Mouse (Mus musculus) hindbrain, embryonic 15.5 days (tissue): ENCODE data around the gene Epm2aip1. TPM values are rescaled to one million over a fixed set of nuclear protein-coding genes. Genes with fewer than 3 reads are reported as not detected.

Experiments
- ATAC-seq: fragments of 200-750 bp; cut with Nextera tagmentation; 2 replicates; pipeline ENCODE4 v1.8.0; 2017; ENCODE audit warnings: low read depth, moderate number of reproducible peaks, moderate TSS enrichment; ENCODE audit not compliant: low FRiP score
- H3K27ac ChIP-seq: fragments of 300-500 bp; sonication (generic); replicated peaks from 2 replicates; pipeline ENCODE4 v1.5.1; 2015; ENCODE audit warnings: mild to moderate bottlenecking, inconsistent platforms
- H3K27me3 ChIP-seq: fragments of 300-500 bp; sonication (generic); 2 replicates; pipeline ENCODE4 v1.6.1; 2015; ENCODE audit warnings: control low read depth, inconsistent platforms
- H3K36me3 ChIP-seq: fragments of 300-500 bp; sonication (generic); 2 replicates; pipeline ENCODE4 v1.6.1; 2015; ENCODE audit warnings: control low read depth, inconsistent platforms
- H3K4me1 ChIP-seq: fragments of 300-500 bp; sonication (generic); replicated peaks from 2 replicates; pipeline ENCODE4 v1.6.1; 2015; ENCODE audit warnings: control low read depth, inconsistent platforms
- H3K4me2 ChIP-seq: fragments of 300-500 bp; sonication (generic); 2 replicates; pipeline ENCODE4 v1.6.1; 2015; ENCODE audit warnings: moderate library complexity, mild to moderate bottlenecking, inconsistent platforms
- H3K4me3 ChIP-seq: fragments of 300-500 bp; sonication (generic); 2 replicates; pipeline ENCODE4 v1.5.1; 2015; ENCODE audit warnings: mild to moderate bottlenecking, inconsistent platforms
- H3K9ac ChIP-seq: fragments of 300-500 bp; sonication (generic); 2 replicates; pipeline ENCODE4 v1.6.1; 2015; ENCODE audit warnings: inconsistent platforms
- H3K9me3 ChIP-seq: fragments of 300-500 bp; sonication (generic); 2 replicates; pipeline ENCODE4 v1.6.1; 2016; ENCODE audit warnings: control low read depth, inconsistent platforms
- WGBS: fragments of 180-500 bp; shearing (Covaris S2); methylation state at CpG from one replicate; pipeline ENCODE4 v1.1.7; 2015; 5-methylcytosine and 5-hydroxymethylcytosine counted together
- polyA plus RNA-seq: library from polyadenylated mRNA; unstranded; fragments of >200 nt; fragmentation: Nextera tagmentation; extraction: Ambion mirVana; gene quantifications from 2 replicates; pipeline ENCODE4 v1.2.1, GENCODE M21; 2015

Epm2aip1 gene
- polyA plus RNA-seq, result 54.2 and 55.7 TPM in 2 replicates

GRCm38 (mm10) chr9:111271434-111272160, at the start of gene Epm2aip1, which contains the start of gene Mlh1:
Epm2aip1 (plus strand) TSS chr9:111271929.
Mlh1 (minus strand) TSS chr9:111271791.
- Histone ChIP-seq H3K4me2 (peak within 1 kb of the TSS; percentile 74), H3K27me3 (no peaks in the 10 kb centered on the region), H3K36me3 (peaks cover 9% of the 10 kb centered on the region), H3K9ac (peak within 1 kb of the TSS; percentile 91), H3K9me3 (no peaks in the 10 kb centered on the region), H3K27ac (peak within 1 kb of the TSS; percentile 97), H3K4me1 (peaks cover 49% of the 10 kb centered on the region), H3K4me3 (peak within 1 kb of the TSS; percentile 77)
- ATAC-seq, result peak; percentile 99
- under 1% methylated on average over 64 of the region's 64 CpGs for WGBS

- Histone ChIP-seq H3K9ac (no peak overlapping the region), H3K36me3 (peaks cover 56% of the 10 kb centered on the region), H3K9me3 (no peaks in the 10 kb centered on the region), H3K27me3 (no peaks in the 10 kb centered on the region), H3K4me3 (no peak overlapping the region), H3K4me1 (no peaks in the 10 kb centered on the region), H3K27ac (no peak overlapping the region), H3K4me2 (no peak overlapping the region)
- 96% methylated on average over 5 of the region's 5 CpGs for WGBS
- ATAC-seq, result no peak
Observed at GRCm38 (mm10) chr9:111223406-111223805, 48.3 kb upstream of the Epm2aip1 start.

- no peak for ATAC-seq
- 88% methylated on average over 5 of the region's 5 CpGs for WGBS
Observed at GRCm38 (mm10) chr9:111228446-111228845, 43.3 kb upstream of the Epm2aip1 start.

GRCm38 (mm10) chr9:111234701-111235100, 37.0 kb upstream of the Epm2aip1 start:
- Histone ChIP-seq H3K9me3 (no peaks in the 10 kb centered on the region), H3K4me3 (no peak overlapping the region), H3K4me1 (no peaks in the 10 kb centered on the region), H3K9ac (no peak overlapping the region), H3K27ac (no peak overlapping the region), H3K4me2 (no peak overlapping the region), H3K36me3 (peaks cover 58% of the 10 kb centered on the region), H3K27me3 (no peaks in the 10 kb centered on the region)
- 94% methylated on average over 9 of the region's 9 CpGs for WGBS
- ATAC-seq, result no peak

More at GRCm38 (mm10) chr9:111228446-111228845, 43.3 kb upstream of the Epm2aip1 start:
- Histone ChIP-seq H3K36me3 (peaks cover 70% of the 10 kb centered on the region), H3K4me1 (no peaks in the 10 kb centered on the region), H3K4me3 (no peak overlapping the region), H3K9ac (no peak overlapping the region), H3K27ac (no peak overlapping the region), H3K27me3 (no peaks in the 10 kb centered on the region), H3K4me2 (no peak overlapping the region), H3K9me3 (no peaks in the 10 kb centered on the region)

DNA sequence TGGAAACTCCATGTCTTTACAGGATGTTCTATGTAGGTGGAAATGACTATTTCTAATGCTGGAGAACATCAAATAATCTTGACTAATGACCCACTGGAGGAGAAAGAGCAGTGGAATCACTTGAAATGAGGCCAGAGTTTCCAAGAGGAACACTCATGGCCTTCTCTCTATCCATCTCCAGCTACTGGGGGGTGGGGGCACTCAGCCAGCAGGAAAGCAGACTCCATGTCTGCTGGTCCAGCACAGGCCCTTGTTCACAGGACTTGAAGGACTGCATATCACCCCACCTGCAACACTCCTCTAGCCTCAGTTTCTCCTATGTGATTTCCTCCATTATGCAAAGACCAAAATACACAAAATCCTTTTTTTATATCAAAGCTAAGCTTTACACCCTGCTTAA, 34.0 kb upstream of the Epm2aip1 start:
- H3K27ac ChIP-seq, result no peak overlapping the region
- H3K9ac ChIP-seq, result no peak overlapping the region
- peaks cover 61% of the 10 kb centered on the region for H3K36me3 ChIP-seq
- no peaks in the 10 kb centered on the region for H3K27me3 ChIP-seq
- H3K9me3 ChIP-seq, result no peaks in the 10 kb centered on the region
- no peaks in the 10 kb centered on the region for H3K4me1 ChIP-seq
- no peak overlapping the region for H3K4me3 ChIP-seq
- ATAC-seq, result no peak
- H3K4me2 ChIP-seq, result no peak overlapping the region

- no peaks in the 10 kb centered on the region for H3K4me1 ChIP-seq
Observed at GRCm38 (mm10) chr9:111239821-111240220, 31.9 kb upstream of the Epm2aip1 start.

GRCm38 (mm10) chr9:111243384-111243783, 28.3 kb upstream of the Epm2aip1 start:
- Histone ChIP-seq H3K9me3 (no peaks in the 10 kb centered on the region), H3K27ac (no peak overlapping the region), H3K9ac (no peak overlapping the region), H3K4me2 (no peak overlapping the region), H3K27me3 (no peaks in the 10 kb centered on the region), H3K4me3 (no peak overlapping the region), H3K4me1 (no peaks in the 10 kb centered on the region), H3K36me3 (peaks cover 32% of the 10 kb centered on the region)
- 77% methylated on average over 6 of the region's 6 CpGs for WGBS
- no peak for ATAC-seq

More at GRCm38 (mm10) chr9:111239821-111240220, 31.9 kb upstream of the Epm2aip1 start:
- Histone ChIP-seq H3K9me3 (no peaks in the 10 kb centered on the region), H3K36me3 (peaks cover 53% of the 10 kb centered on the region), H3K9ac (no peak overlapping the region), H3K4me3 (no peak overlapping the region), H3K27ac (no peak overlapping the region), H3K27me3 (no peaks in the 10 kb centered on the region), H3K4me2 (no peak overlapping the region)
- WGBS, result 86% methylated on average over 4 of the region's 4 CpGs
- ATAC-seq, result no peak

DNA sequence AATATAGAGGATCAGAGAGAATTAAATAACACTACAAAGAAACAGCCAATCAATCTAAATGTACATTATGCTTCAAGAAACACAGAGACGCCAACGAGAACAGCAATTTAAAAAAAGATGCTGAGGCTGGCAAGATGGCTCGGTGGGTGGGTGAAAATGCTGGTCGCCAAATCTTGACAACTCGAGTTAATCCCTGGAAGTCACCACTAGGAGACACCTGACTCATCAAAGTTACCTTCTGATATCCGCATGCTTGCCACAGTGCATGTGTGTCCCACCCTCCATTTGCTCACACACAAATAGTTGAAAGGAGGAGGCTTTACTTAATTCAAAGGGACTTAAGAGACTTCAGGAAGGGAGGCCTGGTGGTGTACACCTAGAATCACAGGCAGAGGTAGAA, 26.2 kb upstream of the Epm2aip1 start:
- Histone ChIP-seq H3K27me3 (no peaks in the 10 kb centered on the region), H3K4me2 (no peak overlapping the region), H3K27ac (no peak overlapping the region), H3K9me3 (no peaks in the 10 kb centered on the region), H3K4me1 (no peaks in the 10 kb centered on the region), H3K36me3 (peaks cover 27% of the 10 kb centered on the region), H3K4me3 (no peak overlapping the region), H3K9ac (no peak overlapping the region)
- no peak for ATAC-seq
- 79% methylated on average over 6 of the region's 6 CpGs for WGBS

GRCm38 (mm10) chr9:111247682-111248246, 24.0 kb upstream of the Epm2aip1 start:
- H3K9me3 ChIP-seq, result no peaks in the 10 kb centered on the region
- 93% methylated on average over 3 of the region's 3 CpGs for WGBS
- H3K27me3 ChIP-seq, result no peaks in the 10 kb centered on the region
- no peak overlapping the region for H3K27ac ChIP-seq
- H3K4me1 ChIP-seq, result no peaks in the 10 kb centered on the region
- no peak for ATAC-seq
- H3K4me2 ChIP-seq, result no peak overlapping the region
- H3K9ac ChIP-seq, result no peak overlapping the region
- peaks cover 28% of the 10 kb centered on the region; the same call in 1 of the 2 replicates for H3K36me3 ChIP-seq
- H3K4me3 ChIP-seq, result no peak overlapping the region

DNA sequence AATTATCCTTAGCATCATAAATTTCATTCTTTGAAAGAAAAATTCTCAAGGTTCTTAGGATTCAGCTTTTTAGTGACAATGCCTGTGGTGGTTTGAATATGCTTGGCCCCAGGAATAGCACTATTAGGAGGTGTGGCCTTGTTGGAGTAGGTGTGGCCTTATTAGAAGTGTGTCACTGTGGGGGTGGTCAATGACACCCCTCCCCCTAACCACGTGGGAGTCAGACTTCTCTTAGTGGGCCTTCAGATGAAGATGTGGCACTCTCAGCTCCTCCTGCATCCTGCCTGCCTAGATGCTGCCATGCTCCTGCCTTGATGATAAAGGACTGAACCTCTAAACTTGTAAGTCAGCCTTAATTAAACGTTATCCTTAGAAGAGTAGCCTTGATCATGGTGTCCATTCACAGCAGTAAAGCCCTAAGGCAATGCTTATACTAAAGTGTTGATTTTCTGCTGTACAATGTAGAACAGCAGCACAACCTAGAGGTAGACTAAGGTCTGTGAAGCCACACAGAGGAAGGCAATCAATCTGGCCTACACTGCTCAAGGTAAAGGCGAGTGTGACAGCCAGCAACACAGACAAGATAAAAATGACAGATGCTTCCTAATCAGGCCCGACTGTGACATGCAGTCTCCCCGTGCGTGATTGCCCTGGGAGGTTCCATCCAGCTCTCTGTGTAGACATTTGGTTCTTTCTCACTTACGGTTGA, 19.4 kb upstream of the Epm2aip1 start:
- H3K4me3 ChIP-seq, result no peak overlapping the region
- H3K4me1 ChIP-seq, result no peaks in the 10 kb centered on the region
- H3K27me3 ChIP-seq, result no peaks in the 10 kb centered on the region
- H3K27ac ChIP-seq, result no peak overlapping the region
- WGBS, result 81% methylated on average over 7 of the region's 7 CpGs
- H3K9ac ChIP-seq, result no peak overlapping the region
- no peak overlapping the region for H3K4me2 ChIP-seq
- peaks cover 37% of the 10 kb centered on the region for H3K36me3 ChIP-seq
- H3K9me3 ChIP-seq, result no peaks in the 10 kb centered on the region
- no peak for ATAC-seq

DNA sequence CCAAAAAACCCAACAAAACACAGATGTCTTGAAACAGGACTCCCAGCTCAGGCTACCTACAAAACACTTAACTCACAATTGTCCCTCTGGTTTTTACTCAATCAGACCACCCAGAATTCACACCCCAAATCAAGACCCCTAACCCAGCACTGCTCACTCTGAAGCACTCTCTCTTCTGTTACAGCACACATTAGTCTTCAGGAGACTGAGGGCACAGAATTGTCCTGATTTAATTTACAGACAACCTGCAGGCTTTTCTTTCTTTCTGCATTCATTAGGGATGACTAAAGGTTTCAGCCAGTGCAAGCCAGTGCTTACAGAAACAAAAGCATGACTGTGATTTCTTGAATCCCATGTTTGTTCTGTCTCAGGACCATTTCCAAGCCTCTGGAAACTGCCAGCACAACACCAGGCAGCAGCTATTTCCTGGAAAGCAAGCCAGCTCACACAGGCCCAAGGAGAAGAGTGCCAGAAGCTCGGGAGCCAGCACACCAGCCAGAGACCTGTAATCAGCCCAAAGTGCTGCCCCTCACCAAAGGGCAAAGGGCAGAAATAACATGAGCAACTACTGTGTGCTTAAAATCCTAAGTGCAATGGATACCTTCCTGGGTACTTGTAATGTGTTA, 11.3 kb upstream of the Epm2aip1 start:
- Histone ChIP-seq H3K9ac (no peak overlapping the region), H3K27ac (no peak overlapping the region), H3K4me1 (no peaks in the 10 kb centered on the region), H3K4me2 (no peak overlapping the region), H3K9me3 (no peaks in the 10 kb centered on the region), H3K4me3 (no peak overlapping the region), H3K36me3 (peaks cover 25% of the 10 kb centered on the region), H3K27me3 (no peaks in the 10 kb centered on the region)
- WGBS, result 56% methylated on average over 1 of the region's 1 CpGs
- ATAC-seq, result peak; percentile 83

- Histone ChIP-seq H3K36me3 (peaks cover 22% of the 10 kb centered on the region), H3K27ac (no peak overlapping the region), H3K4me3 (no peak overlapping the region), H3K4me1 (no peaks in the 10 kb centered on the region), H3K9ac (no peak overlapping the region), H3K9me3 (no peaks in the 10 kb centered on the region), H3K4me2 (no peak overlapping the region), H3K27me3 (no peaks in the 10 kb centered on the region)
- ATAC-seq, result no peak
- 98% methylated on average over 4 of the region's 4 CpGs for WGBS
Observed at GRCm38 (mm10) chr9:111261356-111261755, 10.4 kb upstream of the Epm2aip1 start.
